Mouse (Mus musculus) hindbrain, embryonic 15.5 days (tissue): Measurements from ENCODE around the gene Bsnd. TPM values are rescaled to one million over a fixed set of nuclear protein-coding genes. Genes with fewer than 3 reads are reported as not detected.
A peak's percentile ranks its signal among the peaks of the same experiment; 100 is the strongest.

Source experiments
- ATAC-seq: fragments of 200-750 bp; cut with Nextera tagmentation; 2 replicates; pipeline ENCODE4 v1.8.0; 2017; ENCODE audit warnings: low read depth, moderate number of reproducible peaks, moderate TSS enrichment; ENCODE audit not compliant: low FRiP score
- H3K27ac ChIP-seq: fragments of 300-500 bp; sonication (generic); replicated peaks from 2 replicates; pipeline ENCODE4 v1.5.1; 2015; ENCODE audit warnings: mild to moderate bottlenecking, inconsistent platforms
- H3K27me3 ChIP-seq: fragments of 300-500 bp; sonication (generic); 2 replicates; pipeline ENCODE4 v1.6.1; 2015; ENCODE audit warnings: control low read depth, inconsistent platforms
- H3K36me3 ChIP-seq: fragments of 300-500 bp; sonication (generic); 2 replicates; pipeline ENCODE4 v1.6.1; 2015; ENCODE audit warnings: control low read depth, inconsistent platforms
- H3K4me1 ChIP-seq: fragments of 300-500 bp; sonication (generic); replicated peaks from 2 replicates; pipeline ENCODE4 v1.6.1; 2015; ENCODE audit warnings: control low read depth, inconsistent platforms
- H3K4me2 ChIP-seq: fragments of 300-500 bp; sonication (generic); 2 replicates; pipeline ENCODE4 v1.6.1; 2015; ENCODE audit warnings: moderate library complexity, mild to moderate bottlenecking, inconsistent platforms
- H3K4me3 ChIP-seq: fragments of 300-500 bp; sonication (generic); 2 replicates; pipeline ENCODE4 v1.5.1; 2015; ENCODE audit warnings: mild to moderate bottlenecking, inconsistent platforms
- H3K9ac ChIP-seq: fragments of 300-500 bp; sonication (generic); 2 replicates; pipeline ENCODE4 v1.6.1; 2015; ENCODE audit warnings: inconsistent platforms
- H3K9me3 ChIP-seq: fragments of 300-500 bp; sonication (generic); 2 replicates; pipeline ENCODE4 v1.6.1; 2016; ENCODE audit warnings: control low read depth, inconsistent platforms
- WGBS: fragments of 180-500 bp; shearing (Covaris S2); methylation state at CpG from one replicate; pipeline ENCODE4 v1.1.7; 2015; 5-methylcytosine and 5-hydroxymethylcytosine counted together
- polyA plus RNA-seq: library from polyadenylated mRNA; unstranded; fragments of >200 nt; fragmentation: Nextera tagmentation; extraction: Ambion mirVana; gene quantifications from 2 replicates; pipeline ENCODE4 v1.2.1, GENCODE M21; 2015

Gene Bsnd
- 0.09 TPM in 1 of 2 replicates, not detected in the other for polyA plus RNA-seq

GRCm38 (mm10) chr4:106492116-106492515 is at the start of gene Bsnd:
Gene Bsnd, minus strand, starts transcription at chr4:106492283.
- no peaks in the 10 kb centered on the region for H3K4me1 ChIP-seq
- no peak within 1 kb of the TSS for H3K9ac ChIP-seq
- H3K4me2 ChIP-seq = no peak within 1 kb of the TSS
- no peaks in the 10 kb centered on the region for H3K36me3 ChIP-seq
- ATAC-seq = no peak
- no peaks in the 10 kb centered on the region for H3K9me3 ChIP-seq
- no peaks in the 10 kb centered on the region for H3K27me3 ChIP-seq
- no peak within 1 kb of the TSS for H3K4me3 ChIP-seq
- 64% methylated on average over 3 of the region's 3 CpGs for WGBS
- H3K27ac ChIP-seq = no peak within 1 kb of the TSS

GRCm38 (mm10) chr4:106541491-106541890 is 49.4 kb upstream of the Bsnd start:
- no peak overlapping the region for H3K9ac ChIP-seq
- no peak overlapping the region for H3K4me3 ChIP-seq
- no peaks in the 10 kb centered on the region for H3K27me3 ChIP-seq
- H3K36me3 ChIP-seq = no peaks in the 10 kb centered on the region
- H3K27ac ChIP-seq = no peak overlapping the region
- H3K4me2 ChIP-seq = no peak overlapping the region
- ATAC-seq = no peak
- H3K4me1 ChIP-seq = no peaks in the 10 kb centered on the region
- WGBS = 57% methylated on average over 3 of the region's 3 CpGs
- H3K9me3 ChIP-seq = no peaks in the 10 kb centered on the region

- no peaks in the 10 kb centered on the region for H3K9me3 ChIP-seq
- no peaks in the 10 kb centered on the region for H3K36me3 ChIP-seq
- no peak overlapping the region for H3K4me2 ChIP-seq
- H3K9ac ChIP-seq = no peak overlapping the region
- H3K27me3 ChIP-seq = no peaks in the 10 kb centered on the region
- H3K4me1 ChIP-seq = no peaks in the 10 kb centered on the region
- no peak overlapping the region for H3K4me3 ChIP-seq
- no peak for ATAC-seq
- WGBS = 88% methylated on average over 5 of the region's 5 CpGs
- no peak overlapping the region for H3K27ac ChIP-seq
Observed at GRCm38 (mm10) chr4:106539756-106540155, 47.7 kb upstream of the Bsnd start.

GRCm38 (mm10) chr4:106534256-106534655 is 42.2 kb upstream of the Bsnd start:
- H3K27ac ChIP-seq = no peak overlapping the region
- no peaks in the 10 kb centered on the region for H3K9me3 ChIP-seq
- H3K9ac ChIP-seq = no peak overlapping the region
- WGBS = 55% methylated on average over 7 of the region's 7 CpGs
- no peak overlapping the region for H3K4me3 ChIP-seq
- H3K27me3 ChIP-seq = no peaks in the 10 kb centered on the region
- H3K4me2 ChIP-seq = no peak overlapping the region
- H3K4me1 ChIP-seq = peaks cover 3% of the 10 kb centered on the region
- no peaks in the 10 kb centered on the region for H3K36me3 ChIP-seq
- ATAC-seq = no peak

- no peaks in the 10 kb centered on the region for H3K27me3 ChIP-seq
- H3K4me1 ChIP-seq = peaks cover 3% of the 10 kb centered on the region
- H3K4me2 ChIP-seq = no peak overlapping the region
- ATAC-seq = no peak
- no peak overlapping the region for H3K27ac ChIP-seq
- no peaks in the 10 kb centered on the region for H3K9me3 ChIP-seq
- WGBS = 61% methylated on average over 7 of the region's 7 CpGs
- no peak overlapping the region for H3K4me3 ChIP-seq
- H3K9ac ChIP-seq = no peak overlapping the region
- no peaks in the 10 kb centered on the region for H3K36me3 ChIP-seq
Observed at GRCm38 (mm10) chr4:106533421-106534080, 41.5 kb upstream of the Bsnd start.

- ATAC-seq = peak; percentile 52
- Histone ChIP-seq H3K27me3 (no peaks in the 10 kb centered on the region), H3K4me2 (no peak overlapping the region), H3K27ac (no peak overlapping the region), H3K36me3 (no peaks in the 10 kb centered on the region), H3K4me3 (no peak overlapping the region), H3K9ac (no peak overlapping the region), H3K9me3 (no peaks in the 10 kb centered on the region), H3K4me1 (peaks cover 3% of the 10 kb centered on the region)
- WGBS = 72% methylated on average over 9 of the region's 9 CpGs
Observed at GRCm38 (mm10) chr4:106530113-106530482, 38.0 kb upstream of the Bsnd start.

- WGBS = 16% methylated on average over 17 of the region's 17 CpGs
- Histone ChIP-seq H3K4me3 (peak overlapping the region; percentile 25), H3K9me3 (no peaks in the 10 kb centered on the region), H3K27me3 (no peaks in the 10 kb centered on the region), H3K9ac (peak overlapping the region; percentile 16; the same call in 1 of the 2 replicates), H3K36me3 (no peaks in the 10 kb centered on the region), H3K4me1 (peaks cover 3% of the 10 kb centered on the region), H3K4me2 (peak overlapping the region; percentile 54), H3K27ac (no peak overlapping the region)
- peak; percentile 89 for ATAC-seq
Observed at GRCm38 (mm10) chr4:106529375-106530112, 37.5 kb upstream of the Bsnd start.

GRCm38 (mm10) chr4:106527856-106528547 is 35.9 kb upstream of the Bsnd start:
- H3K27ac ChIP-seq = no peak overlapping the region
- H3K4me2 ChIP-seq = no peak overlapping the region
- H3K9me3 ChIP-seq = no peaks in the 10 kb centered on the region
- peaks cover 3% of the 10 kb centered on the region for H3K4me1 ChIP-seq
- no peaks in the 10 kb centered on the region for H3K36me3 ChIP-seq
- WGBS = 74% methylated on average over 7 of the region's 7 CpGs
- H3K4me3 ChIP-seq = no peak overlapping the region
- no peaks in the 10 kb centered on the region for H3K27me3 ChIP-seq
- ATAC-seq = no peak
- H3K9ac ChIP-seq = no peak overlapping the region

GRCm38 (mm10) chr4:106525001-106525400 is 32.9 kb upstream of the Bsnd start:
- no peak overlapping the region for H3K4me2 ChIP-seq
- H3K4me3 ChIP-seq = no peak overlapping the region
- H3K9me3 ChIP-seq = no peaks in the 10 kb centered on the region
- H3K9ac ChIP-seq = no peak overlapping the region
- H3K27me3 ChIP-seq = no peaks in the 10 kb centered on the region
- ATAC-seq = no peak
- H3K4me1 ChIP-seq = peaks cover 3% of the 10 kb centered on the region
- H3K27ac ChIP-seq = no peak overlapping the region
- 93% methylated on average over 2 of the region's 2 CpGs for WGBS
- no peaks in the 10 kb centered on the region for H3K36me3 ChIP-seq

GRCm38 (mm10) chr4:106524131-106524530 is 32.0 kb upstream of the Bsnd start:
- no peak for ATAC-seq
- Histone ChIP-seq H3K27ac (no peak overlapping the region), H3K9ac (no peak overlapping the region)

GRCm38 (mm10) chr4:106522547-106522946 is 30.5 kb upstream of the Bsnd start:
- Histone ChIP-seq H3K4me2 (no peak overlapping the region), H3K9me3 (no peaks in the 10 kb centered on the region), H3K4me1 (no peaks in the 10 kb centered on the region), H3K36me3 (no peaks in the 10 kb centered on the region), H3K27ac (no peak overlapping the region), H3K4me3 (no peak overlapping the region), H3K9ac (no peak overlapping the region), H3K27me3 (no peaks in the 10 kb centered on the region)
- WGBS = 73% methylated on average over 3 of the region's 3 CpGs
- ATAC-seq = no peak

More at GRCm38 (mm10) chr4:106524131-106524530, 32.0 kb upstream of the Bsnd start:
- H3K4me3 ChIP-seq = no peak overlapping the region
- no peaks in the 10 kb centered on the region for H3K27me3 ChIP-seq
- no peaks in the 10 kb centered on the region for H3K9me3 ChIP-seq
- WGBS = 89% methylated on average over 2 of the region's 2 CpGs
- no peak overlapping the region for H3K4me2 ChIP-seq
- H3K36me3 ChIP-seq = no peaks in the 10 kb centered on the region
- no peaks in the 10 kb centered on the region for H3K4me1 ChIP-seq

- H3K9me3 ChIP-seq = no peaks in the 10 kb centered on the region
Observed at GRCm38 (mm10) chr4:106514606-106515005, 22.5 kb upstream of the Bsnd start.

More at GRCm38 (mm10) chr4:106514606-106515005, 22.5 kb upstream of the Bsnd start:
- Histone ChIP-seq H3K9ac (no peak overlapping the region), H3K27me3 (no peaks in the 10 kb centered on the region), H3K4me1 (no peaks in the 10 kb centered on the region), H3K4me2 (no peak overlapping the region), H3K36me3 (no peaks in the 10 kb centered on the region), H3K4me3 (no peak overlapping the region), H3K27ac (no peak overlapping the region)
- 84% methylated on average over 6 of the region's 6 CpGs for WGBS
- ATAC-seq = no peak
